Mouse (Mus musculus) R1 (cell line): ENCODE data around the gene St5.
A peak's percentile ranks its signal among the peaks of the same experiment; 100 is the strongest.

Experiments
- DNase-seq: peaks from one replicate; pipeline ENCODE4 v3.0.0-alpha.2; 2018; ENCODE audit warnings: low read depth, low spot score

The St5 gene

GRCm38 (mm10) chr7:109568391-109568892 lies 135.0 kb downstream of the St5 start:
- DNase-seq: peak; percentile 24

- no peak for DNase-seq
Measured at GRCm38 (mm10) chr7:109566841-109567768, 136.3 kb downstream of the St5 start.

- DNase-seq: no peak
Measured at GRCm38 (mm10) chr7:109566327-109566726, 137.1 kb downstream of the St5 start.

GRCm38 (mm10) chr7:109563775-109564362 lies 139.5 kb downstream of the St5 start:
- DNase-seq: no peak

- DNase-seq: peak; percentile 27
Measured at GRCm38 (mm10) chr7:109562676-109563075, 140.7 kb downstream of the St5 start.

GRCm38 (mm10) chr7:109562154-109562599 lies 141.2 kb downstream of the St5 start:
- DNase-seq: no peak

GRCm38 (mm10) chr7:109561466-109562153 lies 141.8 kb downstream of the St5 start:
- no peak for DNase-seq

GRCm38 (mm10) chr7:109559536-109559935 lies 143.9 kb downstream of the St5 start:
- DNase-seq: no peak

GRCm38 (mm10) chr7:109546726-109547125 lies 156.7 kb downstream of the St5 start:
- DNase-seq: no peak

- DNase-seq: no peak
Measured at GRCm38 (mm10) chr7:109546186-109546585, 157.2 kb downstream of the St5 start.

- no peak for DNase-seq
Measured at GRCm38 (mm10) chr7:109545255-109545993, 158.0 kb downstream of the St5 start.

- DNase-seq: no peak
Measured at GRCm38 (mm10) chr7:109544792-109545191, 158.6 kb downstream of the St5 start.

GRCm38 (mm10) chr7:109542364-109542628 lies 161.1 kb downstream of the St5 start:
- DNase-seq: no peak

- no peak for DNase-seq
Measured at GRCm38 (mm10) chr7:109541609-109542363, 161.6 kb downstream of the St5 start.

GRCm38 (mm10) chr7:109540902-109541301 lies 162.5 kb downstream of the St5 start:
- no peak for DNase-seq

GRCm38 (mm10) chr7:109536451-109536946 lies 166.9 kb downstream of the St5 start:
- DNase-seq: no peak

- DNase-seq: no peak
Measured at GRCm38 (mm10) chr7:109534921-109535320, 168.5 kb downstream of the St5 start.

GRCm38 (mm10) chr7:109533888-109534287 lies 169.5 kb downstream of the St5 start:
- no peak for DNase-seq

GRCm38 (mm10) chr7:109533129-109533528 lies 170.3 kb downstream of the St5 start:
- peak; percentile 8 for DNase-seq

GRCm38 (mm10) chr7:109532691-109533090 lies 170.7 kb downstream of the St5 start:
- DNase-seq: no peak

GRCm38 (mm10) chr7:109531501-109531900 lies 171.9 kb downstream of the St5 start:
- no peak for DNase-seq
